Comparison of ENCODE assay signal across 11 mouse cellular contexts in genomic region chr3:135280160-135280559, GRCm38 (mm10). TPM values are rescaled to one million over a fixed set of nuclear protein-coding genes. Genes with fewer than 3 reads are reported as not detected.
DNase-seq lines count a peak whose midpoint lies in the region; ATAC-seq and TF ChIP-seq lines count a peak whose summit lies in the region.
"Had no signal": no experiment of that assay in that cellular context is flagged by ENCODE, and none has a peak within 500 bp of the region (broad histone marks: within the 10 kb centered on the region; RNA-seq: fewer than 3 reads in every experiment).

No protein-coding gene starts in this region.

- no peaks in the 10 kb centered on the region for H3K9me3 ChIP-seq in forebrain, embryonic 10.5 days
- H3K9me3 ChIP-seq in forebrain, embryonic 12.5 days = no peaks in the 10 kb centered on the region
- H3K9me3 ChIP-seq in neural tube, embryonic 11.5 days (ENCODE audit: control insufficient read depth, low read length) = no peaks in the 10 kb centered on the region
- H3K9me3 ChIP-seq in stomach, embryonic 16.5 days (replicated peaks; ENCODE audit: control insufficient read depth, low read length) = no peaks in the 10 kb centered on the region; the same call in 1 of the 2 replicates
- H3K9me3 ChIP-seq in lung, postnatal 0 days (ENCODE audit: low read length) = no peaks in the 10 kb centered on the region
- H3K9me3 ChIP-seq: stomach, embryonic 15.5 days had no signal

- no peak for TF ChIP-seq CTCF in cerebellum, adult 2 months (IDR thresholded peaks at IDR 0.05; ENCODE audit: borderline replicate concordance, insufficient read depth, low read depth, low read length)
- no peak for TF ChIP-seq CTCF in lung, postnatal 0 days (IDR thresholded peaks at IDR 0.05)

- H3K4me3 ChIP-seq in forebrain, embryonic 10.5 days = no peak overlapping the region
- H3K4me3 ChIP-seq in forebrain, embryonic 12.5 days (replicated peaks) = no peak overlapping the region
- H3K4me3 ChIP-seq in neural tube, embryonic 11.5 days (ENCODE audit: low read depth, low read length) = no peak overlapping the region
- H3K4me3 ChIP-seq in stomach, embryonic 16.5 days (replicated peaks; ENCODE audit: low read length) = no peak overlapping the region
- no peak overlapping the region for H3K4me3 ChIP-seq in cerebellum, adult 2 months (replicated peaks; ENCODE audit: insufficient read depth, low read depth, low read length)
- H3K4me3 ChIP-seq in lung, postnatal 0 days (ENCODE audit: low read depth, low read length) = no peak overlapping the region
- H3K4me3 ChIP-seq: stomach, embryonic 15.5 days had no signal

- WGBS in forebrain, embryonic 10.5 days = 83% methylated on average over 4 of the region's 4 CpGs
- WGBS in forebrain, embryonic 12.5 days = 81% methylated on average over 4 of the region's 4 CpGs
- WGBS in neural tube, embryonic 11.5 days = 82% methylated on average over 4 of the region's 4 CpGs
- 75% methylated on average over 4 of the region's 4 CpGs for WGBS in stomach, embryonic 16.5 days
- WGBS in cerebellum, adult 2 months = 80% methylated on average over 4 of the region's 4 CpGs
- WGBS in lung, postnatal 0 days = 63% methylated on average over 4 of the region's 4 CpGs

- no peak for TF ChIP-seq EP300 in lung, postnatal 0 days (IDR thresholded peaks at IDR 0.05)

- DNase-seq in forebrain, embryonic 10.5 days (ENCODE audit: extremely low spot score, low spot score) = no peak
- no peak for DNase-seq in neural tube, embryonic 11.5 days (ENCODE audit: low spot score)
- no peak for DNase-seq in neural tube, embryonic 10.5 days (ENCODE audit: extremely low spot score, low spot score)
- DNase-seq in cerebellum, adult 2 months = no peak
- DNase-seq in lung, postnatal 0 days (ENCODE audit: low spot score) = no peak
- DNase-seq: kidney, adult 8-10 months had no signal

- no peak for ATAC-seq in forebrain, embryonic 12.5 days (ENCODE audit: low FRiP score)
- ATAC-seq in neural tube, embryonic 11.5 days (ENCODE audit: insufficient read depth, low FRiP score, low TSS enrichment) = no peak
- ATAC-seq in megakaryocyte, adult 5-6 weeks (ENCODE audit: poor library complexity, severe bottlenecking) = peak; percentile 38; the same call in 1 of the 2 replicates
- ATAC-seq in stomach, embryonic 16.5 days (ENCODE audit: insufficient read depth, low FRiP score) = no peak
- no peak for ATAC-seq in lung, postnatal 0 days

- no peak overlapping the region for H3K4me2 ChIP-seq in forebrain, embryonic 12.5 days
- no peak overlapping the region for H3K4me2 ChIP-seq in neural tube, embryonic 11.5 days (ENCODE audit: low read depth)
- H3K4me2 ChIP-seq in stomach, embryonic 16.5 days (ENCODE audit: low read depth, low read length) = no peak overlapping the region
- no peak overlapping the region for H3K4me2 ChIP-seq in lung, postnatal 0 days (replicated peaks; ENCODE audit: low read depth, low read length)
- H3K4me2 ChIP-seq: stomach, embryonic 15.5 days had no signal

- H3K9ac ChIP-seq in forebrain, embryonic 12.5 days = no peak overlapping the region
- H3K9ac ChIP-seq in neural tube, embryonic 11.5 days (ENCODE audit: low read length) = peak overlapping the region; percentile 42
- H3K9ac ChIP-seq in stomach, embryonic 16.5 days (ENCODE audit: low read length) = peak overlapping the region; percentile 56; the same call in 1 of the 2 replicates
- no peak overlapping the region for H3K9ac ChIP-seq in lung, postnatal 0 days (replicated peaks; ENCODE audit: low read depth)
- H3K9ac ChIP-seq: stomach, embryonic 15.5 days had no signal

- H3K36me3 ChIP-seq in forebrain, embryonic 10.5 days (replicated peaks) = peaks cover 4% of the 10 kb centered on the region; the same call in 1 of the 2 replicates
- no peaks in the 10 kb centered on the region for H3K36me3 ChIP-seq in forebrain, embryonic 12.5 days (replicated peaks)
- H3K36me3 ChIP-seq in neural tube, embryonic 11.5 days (ENCODE audit: control insufficient read depth, insufficient read depth, low read length) = no peaks in the 10 kb centered on the region
- no peaks in the 10 kb centered on the region for H3K36me3 ChIP-seq in stomach, embryonic 16.5 days (ENCODE audit: control insufficient read depth, insufficient read depth, low read length)
- H3K36me3 ChIP-seq in lung, postnatal 0 days (ENCODE audit: insufficient read depth, low read length) = no peaks in the 10 kb centered on the region
- H3K36me3 ChIP-seq: stomach, embryonic 15.5 days had no signal

- peak overlapping the region; percentile 86 for H3K27ac ChIP-seq in forebrain, embryonic 10.5 days
- no peak overlapping the region for H3K27ac ChIP-seq in forebrain, embryonic 12.5 days
- no peak overlapping the region for H3K27ac ChIP-seq in neural tube, embryonic 11.5 days (ENCODE audit: low read depth, low read length)
- H3K27ac ChIP-seq in stomach, embryonic 16.5 days (ENCODE audit: low read length) = no peak overlapping the region
- no peak overlapping the region for H3K27ac ChIP-seq in cerebellum, adult 2 months (ENCODE audit: insufficient read depth, low read length)
- H3K27ac ChIP-seq in lung, postnatal 0 days (ENCODE audit: low read length) = no peak overlapping the region
- H3K27ac ChIP-seq: stomach, embryonic 15.5 days had no signal

- H3K27me3 ChIP-seq in forebrain, embryonic 10.5 days (ENCODE audit: poor library complexity, severe bottlenecking) = no peaks in the 10 kb centered on the region
- no peaks in the 10 kb centered on the region for H3K27me3 ChIP-seq in forebrain, embryonic 12.5 days
- no peaks in the 10 kb centered on the region for H3K27me3 ChIP-seq in neural tube, embryonic 11.5 days (ENCODE audit: control insufficient read depth, insufficient read depth, low read length)
- no peaks in the 10 kb centered on the region for H3K27me3 ChIP-seq in stomach, embryonic 16.5 days (ENCODE audit: control insufficient read depth, insufficient read depth, low read length)
- H3K27me3 ChIP-seq in cerebellum, adult 2 months (ENCODE audit: control insufficient read depth, insufficient read depth, low read length) = no peaks in the 10 kb centered on the region
- H3K27me3 ChIP-seq in lung, postnatal 0 days (replicated peaks; ENCODE audit: insufficient read depth, low read length) = no peaks in the 10 kb centered on the region
- H3K27me3 ChIP-seq: stomach, embryonic 15.5 days had no signal

- TF ChIP-seq POLR2A in cerebellum, adult 2 months (IDR thresholded peaks at IDR 0.05; ENCODE audit: borderline replicate concordance, insufficient read depth, low read length) = no peak

- peaks cover 8% of the 10 kb centered on the region for H3K4me1 ChIP-seq in forebrain, embryonic 10.5 days
- peaks cover 5% of the 10 kb centered on the region for H3K4me1 ChIP-seq in forebrain, embryonic 12.5 days
- H3K4me1 ChIP-seq in neural tube, embryonic 11.5 days (ENCODE audit: control insufficient read depth, insufficient read depth, low read length) = no peaks in the 10 kb centered on the region
- H3K4me1 ChIP-seq in stomach, embryonic 16.5 days (ENCODE audit: control insufficient read depth, insufficient read depth, low read length) = no peaks in the 10 kb centered on the region
- no peaks in the 10 kb centered on the region for H3K4me1 ChIP-seq in cerebellum, adult 2 months (ENCODE audit: control insufficient read depth, insufficient read depth, low read length)
- no peaks in the 10 kb centered on the region for H3K4me1 ChIP-seq in lung, postnatal 0 days (ENCODE audit: insufficient read depth, low read depth, low read length)
- H3K4me1 ChIP-seq: stomach, embryonic 15.5 days had no signal

RNA-seq across cellular contexts. Expression of gene Bdh2, which starts 0.9 kb away (rescaled TPM):
- 6.0 and 9.0 TPM in 2 replicates for polyA plus RNA-seq in forebrain, embryonic 10.5 days (2016; fragmentation: Nextera tagmentation; extraction: Ambion mirVana)
- 4.7 and 5.3 TPM in 2 replicates for polyA plus RNA-seq in forebrain, embryonic 12.5 days (2016; fragmentation: Nextera tagmentation; extraction: Ambion mirVana)
- 5.2 and 6.9 TPM in 2 replicates for polyA plus RNA-seq in neural tube, embryonic 11.5 days (2014; fragmentation: Nextera tagmentation; extraction: Ambion mirVana)
- not detected in 2 replicates for total RNA-seq in megakaryocyte, adult 5-6 weeks (2015)
- total RNA-seq in megakaryocyte, adult 5-6 weeks (2017) = not detected in 2 replicates
- polyA plus RNA-seq in stomach, embryonic 16.5 days (2015; fragmentation: Nextera tagmentation; extraction: Ambion mirVana) = 5.7 and 6.2 TPM in 2 replicates
- 4.1 and 4.4 TPM in 2 replicates for polyA plus RNA-seq in cerebellum, adult 2 months (2012; rRNA removed)
- polyA plus RNA-seq in lung, postnatal 0 days (2015; fragmentation: Nextera tagmentation; extraction: Ambion mirVana) = 5.8 and 5.9 TPM in 2 replicates
- total RNA-seq: monocyte, adult 5-6 weeks had no signal

RNA-seq across cellular contexts. Expression of gene Slc9b2, which starts 27.3 kb away (rescaled TPM):
- 5.6 and 7.2 TPM in 2 replicates for polyA plus RNA-seq in forebrain, embryonic 10.5 days (2016; fragmentation: Nextera tagmentation; extraction: Ambion mirVana)
- polyA plus RNA-seq in forebrain, embryonic 12.5 days (2016; fragmentation: Nextera tagmentation; extraction: Ambion mirVana) = 2.1 and 4.3 TPM in 2 replicates
- 2.0 and 2.5 TPM in 2 replicates for polyA plus RNA-seq in neural tube, embryonic 11.5 days (2014; fragmentation: Nextera tagmentation; extraction: Ambion mirVana)
- not detected in 2 replicates for total RNA-seq in megakaryocyte, adult 5-6 weeks (2015)
- total RNA-seq in megakaryocyte, adult 5-6 weeks (2017) = not detected in 2 replicates
- 3.6 and 3.7 TPM in 2 replicates for polyA plus RNA-seq in stomach, embryonic 16.5 days (2015; fragmentation: Nextera tagmentation; extraction: Ambion mirVana)
- polyA plus RNA-seq in cerebellum, adult 2 months (2012; rRNA removed) = 0.98 and 1.3 TPM in 2 replicates
- polyA plus RNA-seq in lung, postnatal 0 days (2015; fragmentation: Nextera tagmentation; extraction: Ambion mirVana) = 0.26 and 0.57 TPM in 2 replicates
- total RNA-seq: monocyte, adult 5-6 weeks had no signal

Comparison
In these comparisons a context has a peak if more than half of its experiments do, and no peak if none do; other contexts are left out.
1. H3K9ac ChIP-seq: peak in neural tube, embryonic 11.5 days (single experiment) and stomach, embryonic 16.5 days (single experiment); none in forebrain, embryonic 12.5 days (single experiment) and lung, postnatal 0 days (single experiment).